Mouse (Mus musculus): ENCODE results near the gene Ddit4.

- TF ChIP-seq CTCF (IDR thresholded peaks at IDR 0.05; ENCODE audit: extremely low read depth, insufficient read depth, low read length) (no peak), POLR2A (IDR thresholded peaks at IDR 0.05; ENCODE audit: extremely low read depth, insufficient read depth, low read length) (no peak)
Observed at GRCm38 (mm10) chr10:59991262-59991880, 39.7 kb upstream of the Ddit4 start.
